Mouse (Mus musculus) MEL (cell line): ENCODE data around the gene Col4a3. TPM values are rescaled to one million over a fixed set of nuclear protein-coding genes. Genes with fewer than 3 reads are reported as not detected.

Experiments used
- DNase-seq: peaks from one replicate; pipeline ENCODE4 v3.0.0; 2011; ENCODE audit warnings: low read depth, low spot score
- H3K27ac ChIP-seq: 2 replicates; pipeline ENCODE4 v1.5.1; 2012; ENCODE audit warnings: low read depth, mild to moderate bottlenecking, control low read depth, low read length, moderate library complexity; ENCODE audit not compliant: control insufficient read depth
- H3K27me3 ChIP-seq, 2 experiments: fragments of 150-350 bp in 1 of 2; sonication (generic) in 1 of 2; 2 replicates each; pipeline ENCODE4 v1.6.1; 2012; ENCODE audit warnings: low read length in 2 of 2, mild to moderate bottlenecking in 2 of 2, improper control_type of control experiment in 1 of 2, moderate library complexity in 1 of 2; ENCODE audit not compliant: insufficient read depth in 2 of 2, control insufficient read depth in 1 of 2
- H3K36me3 ChIP-seq, 2 experiments: 2 replicates each; pipeline ENCODE4 v1.6.1; 2012 to 2014; ENCODE audit warnings: low read length in 2 of 2, improper control_type of control experiment in 1 of 2, inconsistent platforms in 1 of 2, mild to moderate bottlenecking in 1 of 2; ENCODE audit not compliant: insufficient read depth in 2 of 2, control insufficient read depth in 1 of 2
- H3K4me1 ChIP-seq, 2 experiments: fragments of 150-350 bp in 1 of 2; sonication (generic) in 1 of 2; 2 replicates each; pipeline ENCODE4 v1.6.1; 2012; ENCODE audit warnings: low read length in 2 of 2, improper control_type of control experiment in 1 of 2, mild to moderate bottlenecking in 1 of 2; ENCODE audit not compliant: insufficient read depth in 2 of 2, control insufficient read depth in 1 of 2
- H3K4me3 ChIP-seq, 2 experiments: fragments of 150-350 bp in 1 of 2; sonication (generic) in 1 of 2; 2 replicates each; pipeline ENCODE4 v1.5.1; 2012; ENCODE audit warnings: low read depth in 2 of 2, low read length in 2 of 2, mild to moderate bottlenecking in 2 of 2, moderate library complexity in 2 of 2, control low read depth in 1 of 2, improper control_type of control experiment in 1 of 2; ENCODE audit not compliant: control insufficient read depth in 1 of 2, insufficient read depth in 1 of 2
- H3K79me2 ChIP-seq: 2 replicates; pipeline ENCODE4 v1.6.1; 2012; ENCODE audit warnings: mild to moderate bottlenecking, low read length, moderate library complexity; ENCODE audit not compliant: control insufficient read depth, poor library complexity, insufficient read depth
- H3K9ac ChIP-seq: 2 replicates; pipeline ENCODE4 v1.6.1; 2012; ENCODE audit warnings: low read depth, mild to moderate bottlenecking, control low read depth, low read length, moderate library complexity; ENCODE audit not compliant: control insufficient read depth, poor library complexity, severe bottlenecking
- H3K9me3 ChIP-seq: fragments of 150-350 bp; sonication (generic); replicated peaks from 2 replicates; pipeline ENCODE4 v1.6.1; 2012; ENCODE audit warnings: mild to moderate bottlenecking, low read length, improper control_type of control experiment, moderate library complexity; ENCODE audit not compliant: insufficient read depth
- BHLHE40 ChIP-seq: IDR thresholded peaks from 2 replicates; pipeline ENCODE4 v1.6.1; 2012; ENCODE audit warnings: low read depth, mild to moderate bottlenecking, inconsistent platforms, low read length, improper control_type of control experiment, borderline replicate concordance
- CHD1 ChIP-seq: IDR thresholded peaks from 2 replicates; pipeline ENCODE4 v1.6.1; 2012; ENCODE audit warnings: low read depth, mild to moderate bottlenecking, inconsistent platforms, low read length, improper control_type of control experiment
- CHD2 ChIP-seq: IDR thresholded peaks from 2 replicates; pipeline ENCODE4 v1.6.1; 2011; ENCODE audit warnings: low read length, improper control_type of control experiment
- CTCF ChIP-seq, 3 experiments: IDR thresholded peaks in 2 of 3; conservative IDR thresholded peaks in 1 of 3; 2 replicates each; pipeline ENCODE4 v1.5.1; 2011 to 2012; ENCODE audit warnings: low read length in 3 of 3, low read depth in 2 of 3, mild to moderate bottlenecking in 2 of 3, improper control_type of control experiment in 1 of 3, inconsistent platforms in 1 of 3, mixed read lengths in 1 of 3, moderate library complexity in 1 of 3; ENCODE audit not compliant: control insufficient read depth in 1 of 3, insufficient read depth in 1 of 3, poor library complexity in 1 of 3, severe bottlenecking in 1 of 3
- ELF1 ChIP-seq: IDR thresholded peaks from 2 replicates; pipeline ENCODE4 v1.6.1; 2014; ENCODE audit warnings: low read depth, mild to moderate bottlenecking, inconsistent platforms, low read length, improper control_type of control experiment, moderate library complexity
- ETS1 ChIP-seq: IDR thresholded peaks from 2 replicates; pipeline ENCODE4 v1.6.1; 2012; ENCODE audit warnings: low read depth, mild to moderate bottlenecking, inconsistent platforms, low read length, improper control_type of control experiment, moderate library complexity
- GABPA ChIP-seq: IDR thresholded peaks from 2 replicates; pipeline ENCODE4 v1.6.1; 2012; ENCODE audit warnings: low read depth, mild to moderate bottlenecking, inconsistent platforms, low read length, improper control_type of control experiment, moderate library complexity
- HCFC1 ChIP-seq: IDR thresholded peaks from 2 replicates; pipeline ENCODE4 v1.6.1; 2012; ENCODE audit warnings: low read depth, mild to moderate bottlenecking, inconsistent platforms, low read length, improper control_type of control experiment, moderate library complexity
- JUND ChIP-seq: IDR thresholded peaks from 2 replicates; pipeline ENCODE4 v1.6.1; 2011; ENCODE audit warnings: low read depth, mild to moderate bottlenecking, improper control_type of control experiment, low read length
- KAT2A ChIP-seq: conservative IDR thresholded peaks from 2 replicates; pipeline ENCODE4 v1.6.1; 2012; ENCODE audit warnings: low read depth, low read length, improper control_type of control experiment, inconsistent platforms
- MAFK ChIP-seq: IDR thresholded peaks from 2 replicates; pipeline ENCODE4 v1.6.1; 2011; ENCODE audit warnings: low read depth, mild to moderate bottlenecking, low read length, improper control_type of control experiment, borderline replicate concordance
- MAX ChIP-seq: IDR thresholded peaks from 2 replicates; pipeline ENCODE4 v1.6.1; 2011; ENCODE audit warnings: low read length, improper control_type of control experiment
- MAZ ChIP-seq: IDR thresholded peaks from 2 replicates; pipeline ENCODE4 v1.6.1; 2012; ENCODE audit warnings: low read depth, mild to moderate bottlenecking, inconsistent platforms, low read length, improper control_type of control experiment
- MEF2A ChIP-seq: IDR thresholded peaks from 2 replicates; pipeline ENCODE4 v1.6.1; 2014; ENCODE audit warnings: low read depth, mild to moderate bottlenecking, inconsistent platforms, low read length, improper control_type of control experiment; ENCODE audit not compliant: poor library complexity, insufficient replicate concordance, severe bottlenecking; ENCODE audit errors: extremely low read depth
- NRF1 ChIP-seq: IDR thresholded peaks from 2 replicates; pipeline ENCODE4 v1.6.1; 2014; ENCODE audit warnings: low read depth, mild to moderate bottlenecking, inconsistent platforms, low read length, improper control_type of control experiment, moderate library complexity; ENCODE audit not compliant: poor library complexity, insufficient read depth, severe bottlenecking
- POLR2A ChIP-seq, 2 experiments: IDR thresholded peaks; 2 replicates each; pipeline ENCODE4 v1.6.1; 2011 to 2012; ENCODE audit warnings: low read length in 2 of 2, mild to moderate bottlenecking in 2 of 2, control low read depth in 1 of 2, improper control_type of control experiment in 1 of 2, low read depth in 1 of 2, moderate library complexity in 1 of 2; ENCODE audit not compliant: control insufficient read depth in 1 of 2, insufficient read depth in 1 of 2, poor library complexity in 1 of 2
- POLR2AphosphoS2 ChIP-seq: IDR thresholded peaks from 2 replicates; pipeline ENCODE4 v1.6.1; 2011; ENCODE audit warnings: low read length, improper control_type of control experiment
- POLR2AphosphoS5 ChIP-seq: IDR thresholded peaks from 2 replicates; pipeline ENCODE4 v1.6.1; 2012; ENCODE audit warnings: low read depth, borderline replicate concordance, mild to moderate bottlenecking, inconsistent platforms, low read length, moderate library complexity, mixed read lengths
- TBP ChIP-seq: IDR thresholded peaks from 2 replicates; pipeline ENCODE4 v1.8.0; 2011; ENCODE audit warnings: low read depth, low read length, improper control_type of control experiment
- TCF12 ChIP-seq: IDR thresholded peaks from 2 replicates; pipeline ENCODE4 v1.6.1; 2014; ENCODE audit warnings: low read depth, mild to moderate bottlenecking, inconsistent platforms, low read length, improper control_type of control experiment, moderate library complexity
- UBTF ChIP-seq: IDR thresholded peaks from 2 replicates; pipeline ENCODE4 v1.6.1; 2012; ENCODE audit warnings: low read depth, mild to moderate bottlenecking, inconsistent platforms, low read length, improper control_type of control experiment, moderate library complexity, borderline replicate concordance; ENCODE audit not compliant: insufficient read depth
- ZC3H11A ChIP-seq: IDR thresholded peaks from 2 replicates; pipeline ENCODE4 v1.6.1; 2012; ENCODE audit warnings: low read depth, mild to moderate bottlenecking, inconsistent platforms, low read length, improper control_type of control experiment
- ZMIZ1 ChIP-seq: IDR thresholded peaks from 2 replicates; pipeline ENCODE4 v1.6.1; 2012; ENCODE audit warnings: low read depth, mild to moderate bottlenecking, inconsistent platforms, low read length, improper control_type of control experiment, moderate library complexity
- polyA plus RNA-seq, 2 experiments: library from polyadenylated mRNA; stranded (reverse) in 1 of 2; unstranded in 1 of 2; fragments of >175 nt in 1 of 2; fragments of >200 nt in 1 of 2; gene quantifications; 2 replicates each; pipeline versions ENCODE4 v1.2.1 to v1.2.4; 2012; ENCODE audit warnings: low replicate concordance in 2 of 2, low read depth in 1 of 2; ENCODE audit not compliant: insufficient read length in 2 of 2, insufficient read depth in 1 of 2, missing spikeins in 1 of 2
- total RNA-seq: library from RNA; depleted of rRNA; stranded (reverse); fragments of 300-350 nt; gene quantifications from 2 replicates; pipeline ENCODE4 v1.2.3, GENCODE M21; 2012

Col4a3 gene
- total and polyA plus RNA-seq, 3 experiments, result 0.19 to 0.47 TPM; not detected in 1

- no peak for TF ChIP-seq GABPA
Measured at GRCm38 (mm10) chr1:82627652-82628051, 40.9 kb downstream of the Col4a3 start (continued).

GRCm38 (mm10) chr1:82629495-82629894, 42.8 kb downstream of the Col4a3 start:
- no peak overlapping the region for H3K27ac ChIP-seq
- no peak overlapping the region for H3K9ac ChIP-seq
- H3K79me2 ChIP-seq, result no peaks in the 10 kb centered on the region
- peaks cover 17 to 42% of the 10 kb centered on the region in 2 experiments for H3K4me1 ChIP-seq
- no peak overlapping the region for H3K4me3 ChIP-seq
- H3K9me3 ChIP-seq, result no peaks in the 10 kb centered on the region
- peaks cover 0 to 31% of the 10 kb centered on the region in 2 experiments; a peak in 2 of 4 replicates for H3K36me3 ChIP-seq
- H3K27me3 ChIP-seq, result no peaks in the 10 kb centered on the region
- TF ChIP-seq CTCF (IDR thresholded peaks at IDR 0.05 in 2 of 3, conservative IDR thresholded peaks at IDR 0.05 in 1 of 3; ENCODE audit: control insufficient read depth in 1 of 3, insufficient read depth in 1 of 3, low read depth in 2 of 3, low read length in 3 of 3, poor library complexity in 1 of 3, severe bottlenecking in 1 of 3), result no peak
- no peak for TF ChIP-seq CHD1
- TF ChIP-seq KAT2A, result no peak
- TF ChIP-seq POLR2A (IDR thresholded peaks at IDR 0.05; ENCODE audit: control insufficient read depth in 1 of 2, insufficient read depth in 1 of 2, low read depth in 1 of 2, low read length in 2 of 2, poor library complexity in 1 of 2), result no peak
- no peak for TF ChIP-seq POLR2AphosphoS2
- no peak for TF ChIP-seq NRF1
- no peak for TF ChIP-seq POLR2AphosphoS5
- TF ChIP-seq ZMIZ1, result no peak
- no peak for TF ChIP-seq CHD2
- no peak for TF ChIP-seq JUND
- TF ChIP-seq MAX, result no peak
- TF ChIP-seq MEF2A, result no peak
- TF ChIP-seq TCF12, result no peak
- TF ChIP-seq GABPA, result no peak
- TF ChIP-seq ZC3H11A, result no peak
- TF ChIP-seq, all 39 proteins: peak for 0
- no peak for DNase-seq

GRCm38 (mm10) chr1:82631169-82631792, 44.6 kb downstream of the Col4a3 start:
- Histone ChIP-seq H3K79me2 (no peaks in the 10 kb centered on the region), H3K36me3 (peaks cover 0 to 20% of the 10 kb centered on the region in 2 experiments; a peak in 2 of 4 replicates), H3K27ac (no peak overlapping the region), H3K4me3 (no peak overlapping the region), H3K27me3 (no peaks in the 10 kb centered on the region), H3K4me1 (peaks cover 12 to 31% of the 10 kb centered on the region in 2 experiments), H3K9me3 (no peaks in the 10 kb centered on the region), H3K9ac (no peak overlapping the region)
- TF ChIP-seq HCFC1 (no peak), MAX (no peak), KAT2A (no peak), ETS1 (no peak), CHD2 (no peak), POLR2AphosphoS5 (no peak), GABPA (no peak), UBTF (no peak), NRF1 (no peak), TBP (no peak), BHLHE40 (no peak), TCF12 (no peak), ELF1 (no peak), CHD1 (no peak), POLR2A (IDR thresholded peaks at IDR 0.05; ENCODE audit: control insufficient read depth in 1 of 2, insufficient read depth in 1 of 2, low read depth in 1 of 2, low read length in 2 of 2, poor library complexity in 1 of 2) (no peak), MAFK (no peak), ZMIZ1 (no peak), MAZ (no peak)
- DNase-seq, result no peak
